Mouse (Mus musculus): ENCODE measurements around the gene Coq9. TPM values are rescaled to one million over a fixed set of nuclear protein-coding genes. Genes with fewer than 3 reads are reported as not detected.

Coq9 gene
- polyA plus RNA-seq, 1 experiment from 2014 or later = 69.7 TPM

- no peak for ATAC-seq (ENCODE audit: low read depth)
- H3K4me1 ChIP-seq (replicated peaks; ENCODE audit: control insufficient read depth, insufficient read depth, low read length) = peaks cover 59% of the 10 kb centered on the region
- H3K36me3 ChIP-seq (ENCODE audit: control insufficient read depth, insufficient read depth, low read length) = no peaks in the 10 kb centered on the region
- 45% methylated on average over 3 of the region's 3 CpGs for WGBS
- no peak overlapping the region for H3K4me3 ChIP-seq (ENCODE audit: low read length)
- H3K4me2 ChIP-seq (ENCODE audit: low read depth, low read length) = peak overlapping the region; percentile 92
- no peaks in the 10 kb centered on the region for H3K9me3 ChIP-seq (ENCODE audit: control insufficient read depth, low read length)
- no peaks in the 10 kb centered on the region for H3K27me3 ChIP-seq (ENCODE audit: control insufficient read depth, insufficient read depth, low read depth, low read length)
- no peak overlapping the region for H3K9ac ChIP-seq (ENCODE audit: low read length)
- H3K27ac ChIP-seq (ENCODE audit: low read length) = peak overlapping the region; percentile 26
These were observed 34.0 kb downstream of the Coq9 start for GRCm38 (mm10) chr8:94872156-94872555.

GRCm38 (mm10) chr8:94872576-94872975, 34.5 kb downstream of the Coq9 start:
- H3K9ac ChIP-seq (ENCODE audit: low read length) = no peak overlapping the region
- ATAC-seq (ENCODE audit: low read depth) = no peak
- H3K27me3 ChIP-seq (ENCODE audit: control insufficient read depth, insufficient read depth, low read depth, low read length) = no peaks in the 10 kb centered on the region
- no peaks in the 10 kb centered on the region for H3K9me3 ChIP-seq (ENCODE audit: control insufficient read depth, low read length)
- no peaks in the 10 kb centered on the region for H3K36me3 ChIP-seq (ENCODE audit: control insufficient read depth, insufficient read depth, low read length)
- H3K4me2 ChIP-seq (ENCODE audit: low read depth, low read length) = peak overlapping the region; percentile 92
- 86% methylated on average over 2 of the region's 2 CpGs for WGBS
- H3K4me1 ChIP-seq (replicated peaks; ENCODE audit: control insufficient read depth, insufficient read depth, low read length) = peaks cover 59% of the 10 kb centered on the region
- no peak overlapping the region for H3K4me3 ChIP-seq (ENCODE audit: low read length)
- no peak overlapping the region for H3K27ac ChIP-seq (ENCODE audit: low read length)

GRCm38 (mm10) chr8:94874358-94874757, 36.2 kb downstream of the Coq9 start:
- WGBS = 11% methylated on average over 6 of the region's 6 CpGs

GRCm38 (mm10) chr8:94875096-94875870, 37.2 kb downstream of the Coq9 start:
- Histone ChIP-seq H3K4me2 (ENCODE audit: low read depth, low read length) (peak overlapping the region; percentile 88), H3K36me3 (ENCODE audit: control insufficient read depth, insufficient read depth, low read length) (no peaks in the 10 kb centered on the region), H3K27me3 (ENCODE audit: control insufficient read depth, insufficient read depth, low read depth, low read length) (no peaks in the 10 kb centered on the region), H3K9ac (ENCODE audit: low read length) (peak overlapping the region; percentile 78), H3K4me3 (ENCODE audit: low read length) (peak overlapping the region; percentile 72), H3K27ac (ENCODE audit: low read length) (peak overlapping the region; percentile 77), H3K4me1 (replicated peaks; ENCODE audit: control insufficient read depth, insufficient read depth, low read length) (peaks cover 40% of the 10 kb centered on the region), H3K9me3 (ENCODE audit: control insufficient read depth, low read length) (no peaks in the 10 kb centered on the region)
- no peak for ATAC-seq (ENCODE audit: low read depth)
- 11% methylated on average over 17 of the region's 17 CpGs for WGBS

More at GRCm38 (mm10) chr8:94874358-94874757, 36.2 kb downstream of the Coq9 start:
- Histone ChIP-seq H3K9ac (ENCODE audit: low read length) (peak overlapping the region; percentile 78), H3K27me3 (ENCODE audit: control insufficient read depth, insufficient read depth, low read depth, low read length) (no peaks in the 10 kb centered on the region), H3K4me1 (replicated peaks; ENCODE audit: control insufficient read depth, insufficient read depth, low read length) (peaks cover 49% of the 10 kb centered on the region), H3K27ac (ENCODE audit: low read length) (no peak overlapping the region), H3K4me3 (ENCODE audit: low read length) (peak overlapping the region; percentile 72), H3K9me3 (ENCODE audit: control insufficient read depth, low read length) (no peaks in the 10 kb centered on the region), H3K4me2 (ENCODE audit: low read depth, low read length) (peak overlapping the region; percentile 88), H3K36me3 (ENCODE audit: control insufficient read depth, insufficient read depth, low read length) (no peaks in the 10 kb centered on the region)
- no peak for ATAC-seq (ENCODE audit: low read depth)

DNA sequence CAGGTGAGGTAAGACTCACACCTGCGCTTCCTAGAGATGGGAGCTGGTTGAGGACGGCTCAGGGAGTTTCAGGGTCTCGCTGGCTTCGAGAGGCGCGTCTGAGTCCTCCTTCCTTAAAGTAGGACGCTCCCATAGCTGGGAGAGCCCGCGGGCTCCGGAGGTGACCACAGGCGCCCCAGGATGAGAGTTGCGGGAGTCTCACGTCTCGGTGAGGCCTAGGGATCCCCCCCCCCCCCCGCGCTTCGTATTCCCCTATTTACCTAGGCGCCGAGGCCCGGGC, 37.7 kb downstream of the Coq9 start:
- Histone ChIP-seq H3K27me3 (ENCODE audit: control insufficient read depth, insufficient read depth, low read depth, low read length) (no peaks in the 10 kb centered on the region), H3K9me3 (ENCODE audit: control insufficient read depth, low read length) (no peaks in the 10 kb centered on the region), H3K4me1 (replicated peaks; ENCODE audit: control insufficient read depth, insufficient read depth, low read length) (peaks cover 35% of the 10 kb centered on the region), H3K9ac (ENCODE audit: low read length) (peak overlapping the region; percentile 78), H3K4me2 (ENCODE audit: low read depth, low read length) (peak overlapping the region; percentile 88), H3K27ac (ENCODE audit: low read length) (peak overlapping the region; percentile 77), H3K4me3 (ENCODE audit: low read length) (peak overlapping the region; percentile 72), H3K36me3 (ENCODE audit: control insufficient read depth, insufficient read depth, low read length) (no peaks in the 10 kb centered on the region)
- no peak for ATAC-seq (ENCODE audit: low read depth)
- WGBS = under 1% methylated on average over 13 of the region's 20 CpGs

DNA sequence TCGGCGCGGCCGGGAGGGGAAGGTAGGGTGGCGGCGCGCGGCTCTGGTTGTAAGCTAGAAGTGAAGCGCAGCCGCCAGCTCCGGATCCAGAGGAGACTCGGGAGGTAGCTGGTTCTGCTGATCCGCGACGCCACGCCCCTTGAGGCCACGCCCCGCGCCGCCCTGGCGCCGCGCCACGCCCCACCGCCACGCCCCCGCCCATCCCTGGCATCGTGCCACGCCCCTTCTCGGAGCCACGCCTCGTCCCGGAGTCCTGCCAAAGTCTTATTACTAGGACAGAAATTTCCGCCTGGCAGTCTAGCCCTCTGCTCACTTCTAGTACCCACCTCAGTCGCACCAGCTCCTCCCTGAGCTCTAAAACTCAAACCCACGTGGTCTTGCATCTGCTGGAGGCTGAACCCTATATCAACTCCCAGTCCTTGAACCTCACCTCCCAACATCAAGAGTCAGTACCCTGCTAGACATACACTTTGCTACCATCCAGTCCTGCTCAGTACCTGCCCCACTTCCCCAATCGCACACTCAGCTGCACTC, 38.1 kb downstream of the Coq9 start, which contains the start of gene Dok4:
TSS of gene Dok4 (minus strand) at position 134 of the 534 bp plus-strand sequence.
- under 1% methylated on average over 30 of the region's 37 CpGs for WGBS

GRCm38 (mm10) chr8:94876820-94877219, 38.7 kb downstream of the Coq9 start:
- WGBS = 24% methylated on average over 3 of the region's 3 CpGs

More for the DNA sequence above, 38.1 kb downstream of the Coq9 start, which contains the start of gene Dok4:
- Histone ChIP-seq H3K9me3 (ENCODE audit: control insufficient read depth, low read length) (no peaks in the 10 kb centered on the region), H3K4me2 (ENCODE audit: low read depth, low read length) (peak within 1 kb of the TSS; percentile 88), H3K36me3 (ENCODE audit: control insufficient read depth, insufficient read depth, low read length) (no peaks in the 10 kb centered on the region), H3K27me3 (ENCODE audit: control insufficient read depth, insufficient read depth, low read depth, low read length) (no peaks in the 10 kb centered on the region), H3K4me1 (replicated peaks; ENCODE audit: control insufficient read depth, insufficient read depth, low read length) (peaks cover 31% of the 10 kb centered on the region), H3K9ac (ENCODE audit: low read length) (peak within 1 kb of the TSS; percentile 78), H3K4me3 (ENCODE audit: low read length) (peak within 1 kb of the TSS; percentile 72), H3K27ac (ENCODE audit: low read length) (peak within 1 kb of the TSS; percentile 77)
- peak; percentile 89 for ATAC-seq (ENCODE audit: low read depth)

DNA sequence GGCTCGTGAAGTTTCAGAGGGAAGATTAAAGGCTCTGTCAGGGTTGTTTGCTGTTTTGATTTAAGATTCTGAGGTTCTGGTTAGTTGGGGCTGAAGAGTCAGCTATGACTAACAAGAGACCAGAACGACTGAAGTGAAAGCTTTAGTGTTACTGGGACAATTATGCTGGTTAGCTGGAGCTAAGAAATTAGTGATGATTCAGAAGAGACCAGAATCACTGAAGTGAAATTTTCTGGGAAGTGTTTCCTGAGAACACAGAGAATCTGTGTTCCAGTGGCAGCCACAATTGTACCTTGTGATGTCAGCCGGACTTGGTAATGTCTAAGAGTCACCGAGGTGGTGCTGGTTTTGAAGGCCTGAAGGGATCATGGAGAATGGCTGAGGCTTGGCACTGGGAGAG, 42.6 kb downstream of the Coq9 start:
- no peak for ATAC-seq (ENCODE audit: low read depth)
- Histone ChIP-seq H3K36me3 (ENCODE audit: control insufficient read depth, insufficient read depth, low read length) (no peaks in the 10 kb centered on the region), H3K4me2 (ENCODE audit: low read depth, low read length) (no peak overlapping the region), H3K4me1 (replicated peaks; ENCODE audit: control insufficient read depth, insufficient read depth, low read length) (peaks cover 7% of the 10 kb centered on the region), H3K9ac (ENCODE audit: low read length) (no peak overlapping the region), H3K27me3 (ENCODE audit: control insufficient read depth, insufficient read depth, low read depth, low read length) (no peaks in the 10 kb centered on the region), H3K9me3 (ENCODE audit: control insufficient read depth, low read length) (no peaks in the 10 kb centered on the region), H3K27ac (ENCODE audit: low read length) (no peak overlapping the region), H3K4me3 (ENCODE audit: low read length) (no peak overlapping the region)
- WGBS = 58% methylated on average over 4 of the region's 4 CpGs

More at GRCm38 (mm10) chr8:94876820-94877219, 38.7 kb downstream of the Coq9 start:
- Histone ChIP-seq H3K4me2 (ENCODE audit: low read depth, low read length) (peak overlapping the region; percentile 88), H3K4me1 (replicated peaks; ENCODE audit: control insufficient read depth, insufficient read depth, low read length) (peaks cover 25% of the 10 kb centered on the region), H3K4me3 (ENCODE audit: low read length) (peak overlapping the region; percentile 72; the same call in 1 of the 2 replicates), H3K9me3 (ENCODE audit: control insufficient read depth, low read length) (no peaks in the 10 kb centered on the region), H3K9ac (ENCODE audit: low read length) (0 out of 2 replicates have a peak overlapping the region, but pooled peaks have one; percentile 7), H3K27me3 (ENCODE audit: control insufficient read depth, insufficient read depth, low read depth, low read length) (no peaks in the 10 kb centered on the region), H3K36me3 (ENCODE audit: control insufficient read depth, insufficient read depth, low read length) (no peaks in the 10 kb centered on the region), H3K27ac (ENCODE audit: low read length) (peak overlapping the region; percentile 75)
- ATAC-seq (ENCODE audit: low read depth) = peak; percentile 0; the same call in 1 of the 2 replicates

GRCm38 (mm10) chr8:94888383-94889036, 50.4 kb downstream of the Coq9 start:
- Histone ChIP-seq H3K4me3 (ENCODE audit: low read length) (no peak overlapping the region), H3K4me2 (ENCODE audit: low read depth, low read length) (peak overlapping the region; percentile 33; the same call in 1 of the 2 replicates), H3K36me3 (ENCODE audit: control insufficient read depth, insufficient read depth, low read length) (no peaks in the 10 kb centered on the region), H3K9ac (ENCODE audit: low read length) (no peak overlapping the region), H3K27ac (ENCODE audit: low read length) (no peak overlapping the region), H3K9me3 (ENCODE audit: control insufficient read depth, low read length) (no peaks in the 10 kb centered on the region), H3K27me3 (ENCODE audit: control insufficient read depth, insufficient read depth, low read depth, low read length) (no peaks in the 10 kb centered on the region), H3K4me1 (replicated peaks; ENCODE audit: control insufficient read depth, insufficient read depth, low read length) (no peaks in the 10 kb centered on the region)
- WGBS = 27% methylated on average over 14 of the region's 14 CpGs
- ATAC-seq (ENCODE audit: low read depth) = no peak; the same call in 1 of the 2 replicates
